Mouse (Mus musculus) CD4-positive helper T cell, adult 2 months (primary cell): ENCODE results near the gene Fam162b.

Experiments
- DNase-seq: peaks from one replicate; pipeline ENCODE4 v3.0.0-alpha.2; 2012; ENCODE audit warnings: low read depth, missing footprints, low spot score

Fam162b gene

GRCm38 (mm10) chr10:51590139-51590574, at the start of gene Fam162b:
Fam162b (minus strand) TSS chr10:51590517.
- no peak for DNase-seq

- DNase-seq, result no peak
Measured at GRCm38 (mm10) chr10:51631411-51632136, 41.3 kb upstream of the Fam162b start, which contains the start of gene Gprc6a. Gprc6a (minus strand) TSS chr10:51631461.

- no peak for DNase-seq
Measured at GRCm38 (mm10) chr10:51621193-51621592, 30.9 kb upstream of the Fam162b start.

GRCm38 (mm10) chr10:51620126-51620525, 29.8 kb upstream of the Fam162b start:
- DNase-seq, result no peak

GRCm38 (mm10) chr10:51618538-51618937, 28.2 kb upstream of the Fam162b start:
- no peak for DNase-seq

GRCm38 (mm10) chr10:51614826-51615590, 24.7 kb upstream of the Fam162b start:
- no peak for DNase-seq

- no peak for DNase-seq
Measured at GRCm38 (mm10) chr10:51613421-51613820, 23.1 kb upstream of the Fam162b start.

- DNase-seq, result no peak
Measured at GRCm38 (mm10) chr10:51611969-51612682, 21.8 kb upstream of the Fam162b start.

GRCm38 (mm10) chr10:51609741-51610425, 19.6 kb upstream of the Fam162b start:
- no peak for DNase-seq

- no peak for DNase-seq
Measured at GRCm38 (mm10) chr10:51596928-51597635, 6.8 kb upstream of the Fam162b start.

- DNase-seq, result no peak
Measured at GRCm38 (mm10) chr10:51595001-51595931, 4.9 kb upstream of the Fam162b start.

GRCm38 (mm10) chr10:51591574-51591973, 1.3 kb upstream of the Fam162b start:
- no peak for DNase-seq

GRCm38 (mm10) chr10:51584919-51585318, 5.4 kb downstream of the Fam162b start:
- no peak for DNase-seq

GRCm38 (mm10) chr10:51584378-51584777, 5.9 kb downstream of the Fam162b start:
- no peak for DNase-seq

- no peak for DNase-seq
Measured at GRCm38 (mm10) chr10:51571225-51571996, 18.9 kb downstream of the Fam162b start.

GRCm38 (mm10) chr10:51556005-51556404, 34.3 kb downstream of the Fam162b start:
- no peak for DNase-seq

GRCm38 (mm10) chr10:51553348-51554123, 36.8 kb downstream of the Fam162b start:
- peak; percentile 59 for DNase-seq
